Mouse (Mus musculus): ENCODE data around the gene Kmt2e. TPM values are rescaled to one million over a fixed set of nuclear protein-coding genes. Genes with fewer than 3 reads are reported as not detected.

Kmt2e gene
- total and polyA plus RNA-seq, 3 experiments: 16.2 to 75.6 (median 29.3) TPM

- TF ChIP-seq MYC (IDR thresholded peaks at IDR 0.05; ENCODE audit: low read depth, low read length): no peak
- TF ChIP-seq USF1 (IDR thresholded peaks at IDR 0.05; ENCODE audit: low read depth, low read length): no peak
- no peak for TF ChIP-seq GATA1 (IDR thresholded peaks at IDR 0.05; ENCODE audit: low read depth, low read length)
- TF ChIP-seq EP300 (IDR thresholded peaks at IDR 0.05; ENCODE audit: low read depth in 1 of 2, low read length in 2 of 2): no peak
- no peak for TF ChIP-seq KAT2A (conservative IDR thresholded peaks at IDR 0.05; ENCODE audit: low read depth, low read length)
- no peak for TF ChIP-seq TAL1 (IDR thresholded peaks at IDR 0.05; ENCODE audit: low read length)
- no peak for TF ChIP-seq MAX (IDR thresholded peaks at IDR 0.05; ENCODE audit: low read length)
- TF ChIP-seq RCOR1 (IDR thresholded peaks at IDR 0.05; ENCODE audit: low read depth, low read length): no peak
- no peak for TF ChIP-seq ZNF384 (IDR thresholded peaks at IDR 0.05; ENCODE audit: low read depth, low read length)
- no peak for TF ChIP-seq ZC3H11A (IDR thresholded peaks at IDR 0.05; ENCODE audit: low read depth, low read length)
- no peak for TF ChIP-seq MXI1 (IDR thresholded peaks at IDR 0.05; ENCODE audit: low read depth, low read length)
- TF ChIP-seq SMC3 (IDR thresholded peaks at IDR 0.05; ENCODE audit: low read depth, low read length): no peak
- no peak for TF ChIP-seq ZKSCAN1 (IDR thresholded peaks at IDR 0.05; ENCODE audit: low read depth, low read length)
- TF ChIP-seq HCFC1 (IDR thresholded peaks at IDR 0.05; ENCODE audit: low read depth, low read length): no peak
- no peak for TF ChIP-seq POLR2AphosphoS2 (IDR thresholded peaks at IDR 0.05; ENCODE audit: low read length)
- no peak for TF ChIP-seq UBTF (IDR thresholded peaks at IDR 0.05; ENCODE audit: borderline replicate concordance, insufficient read depth, low read depth, low read length)
- Histone ChIP-seq H3K36me3 (ENCODE audit: control insufficient read depth in 1 of 2, insufficient read depth in 2 of 2, low read length in 2 of 2) (peaks cover 0 to 11% of the 10 kb centered on the region in 2 experiments; a peak in 2 of 4 replicates), H3K4me1 (ENCODE audit: control insufficient read depth in 1 of 2, insufficient read depth in 2 of 2, low read length in 2 of 2) (peaks cover 4 to 5% of the 10 kb centered on the region in 2 experiments; a peak in 3 of 4 replicates)
These were observed 22.6 kb upstream of the Kmt2e start for GRCm38 (mm10) chr5:23411640-23412039.

GRCm38 (mm10) chr5:23412247-23412948, 21.8 kb upstream of the Kmt2e start:
- no peaks in the 10 kb centered on the region for H3K27me3 ChIP-seq (ENCODE audit: control insufficient read depth in 1 of 2, insufficient read depth in 2 of 2, low read length in 2 of 2)

More at GRCm38 (mm10) chr5:23411640-23412039, 22.6 kb upstream of the Kmt2e start:
- no peak for DNase-seq (ENCODE audit: low read depth, low spot score)
- H3K9me3 ChIP-seq (replicated peaks; ENCODE audit: insufficient read depth, low read length): no peaks in the 10 kb centered on the region
- no peak overlapping the region for H3K4me3 ChIP-seq (ENCODE audit: control insufficient read depth in 1 of 2, insufficient read depth in 1 of 2, low read depth in 2 of 2, low read length in 2 of 2)
- H3K9ac ChIP-seq (ENCODE audit: control insufficient read depth, low read depth, low read length, poor library complexity, severe bottlenecking): no peak overlapping the region
- H3K27ac ChIP-seq (ENCODE audit: control insufficient read depth, low read depth, low read length): no peak overlapping the region
- H3K79me2 ChIP-seq (ENCODE audit: control insufficient read depth, insufficient read depth, low read length, poor library complexity): no peaks in the 10 kb centered on the region
- no peaks in the 10 kb centered on the region for H3K27me3 ChIP-seq (ENCODE audit: control insufficient read depth in 1 of 2, insufficient read depth in 2 of 2, low read length in 2 of 2)

More at GRCm38 (mm10) chr5:23412247-23412948, 21.8 kb upstream of the Kmt2e start:
- TF ChIP-seq EP300 (IDR thresholded peaks at IDR 0.05; ENCODE audit: low read depth in 1 of 2, low read length in 2 of 2) (peak; percentile 30 to 49; a peak in 3 of 4 replicates), GATA1 (IDR thresholded peaks at IDR 0.05; ENCODE audit: low read depth, low read length) (0 out of 2 replicates have a peak, but pooled peaks have one; percentile 35), MEF2A (IDR thresholded peaks at IDR 0.05; ENCODE audit: extremely low read depth, insufficient replicate concordance, low read depth, low read length, poor library complexity, severe bottlenecking) (no peak), NRF1 (IDR thresholded peaks at IDR 0.05; ENCODE audit: insufficient read depth, low read depth, low read length, poor library complexity, severe bottlenecking) (no peak), TCF12 (IDR thresholded peaks at IDR 0.05; ENCODE audit: low read depth, low read length) (0 out of 2 replicates have a peak, but pooled peaks have one; percentile 13), RCOR1 (IDR thresholded peaks at IDR 0.05; ENCODE audit: low read depth, low read length) (peak; percentile 26; the same call in 1 of the 2 replicates)
- Histone ChIP-seq H3K79me2 (ENCODE audit: control insufficient read depth, insufficient read depth, low read length, poor library complexity) (peaks cover 2% of the 10 kb centered on the region), H3K9me3 (replicated peaks; ENCODE audit: insufficient read depth, low read length) (no peaks in the 10 kb centered on the region), H3K36me3 (ENCODE audit: control insufficient read depth in 1 of 2, insufficient read depth in 2 of 2, low read length in 2 of 2) (peaks cover 0 to 17% of the 10 kb centered on the region in 2 experiments; a peak in 2 of 4 replicates), H3K9ac (ENCODE audit: control insufficient read depth, low read depth, low read length, poor library complexity, severe bottlenecking) (no peak overlapping the region), H3K4me3 (ENCODE audit: control insufficient read depth in 1 of 2, insufficient read depth in 1 of 2, low read depth in 2 of 2, low read length in 2 of 2) (no peak overlapping the region), H3K4me1 (ENCODE audit: control insufficient read depth in 1 of 2, insufficient read depth in 2 of 2, low read length in 2 of 2) (peaks cover 8 to 10% of the 10 kb centered on the region in 2 experiments), H3K27ac (ENCODE audit: control insufficient read depth, low read depth, low read length) (no peak overlapping the region)
- DNase-seq (ENCODE audit: low read depth, low spot score): no peak
